Mouse (Mus musculus) ES-E14 (cell line): Measurements from ENCODE around the gene Tas2r139.

ENCODE experiments used
- CHD2 ChIP-seq: IDR thresholded peaks from 2 replicates; pipeline ENCODE4 v1.6.1; 2014; ENCODE audit warnings: mild to moderate bottlenecking, low read depth, low read length, inconsistent platforms
- HCFC1 ChIP-seq: IDR thresholded peaks from 2 replicates; pipeline ENCODE4 v1.6.1; 2012; ENCODE audit warnings: low read length, inconsistent platforms, borderline replicate concordance; ENCODE audit not compliant: insufficient read depth
- MAFK ChIP-seq: IDR thresholded peaks from 2 replicates; pipeline ENCODE4 v1.6.1; 2014; ENCODE audit warnings: mild to moderate bottlenecking, low read depth, low read length, inconsistent platforms; ENCODE audit not compliant: insufficient read depth

- no peak for TF ChIP-seq CHD2
- TF ChIP-seq HCFC1, result no peak
- no peak for TF ChIP-seq MAFK
Measured at GRCm38 (mm10) chr6:42182462-42182861, 41.7 kb downstream of the Tas2r139 start.
